In the genomic region with DNA sequence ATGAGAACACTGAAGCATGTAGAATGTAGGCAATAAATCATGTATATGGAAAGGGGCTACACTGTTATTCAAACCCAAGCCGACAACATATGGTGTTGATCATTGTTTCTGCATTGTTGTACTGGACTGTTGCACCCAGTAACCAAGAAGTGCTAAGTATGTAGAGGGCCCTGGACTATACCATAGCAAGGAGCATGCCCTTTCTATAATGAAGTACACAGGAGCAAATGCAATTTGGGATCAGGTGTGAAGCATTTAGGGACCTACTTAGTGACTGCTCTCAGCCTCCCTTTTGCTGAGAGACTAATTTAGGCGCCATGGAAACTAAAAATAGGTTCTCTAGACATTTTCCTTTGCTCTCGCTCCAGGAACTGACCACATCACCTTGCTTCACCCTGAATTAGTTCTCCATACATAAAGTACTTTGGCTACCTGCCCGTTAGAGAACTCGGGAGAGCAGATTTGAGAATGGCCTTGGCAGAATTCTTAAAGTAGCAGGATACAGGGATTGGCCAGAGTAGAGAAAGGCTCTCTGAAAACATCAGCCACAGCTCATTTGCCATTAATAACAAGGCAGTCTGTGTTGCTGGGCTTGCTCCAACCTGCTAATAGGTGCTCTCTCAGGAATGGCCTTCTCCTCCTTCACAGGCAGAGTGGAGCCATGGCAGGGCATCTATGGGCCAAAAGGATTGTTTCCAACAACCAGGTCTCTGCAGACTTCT, we compare ENCODE assay signal across 23 mouse cellular contexts. TPM values are rescaled to one million over a fixed set of nuclear protein-coding genes. Genes with fewer than 3 reads are reported as not detected.
DNase-seq lines count a peak whose midpoint lies in the region; ATAC-seq and TF ChIP-seq lines count a peak whose summit lies in the region.
"Had no signal": no experiment of that assay in that cellular context is flagged by ENCODE, and none has a peak within 500 bp of the region (broad histone marks: within the 10 kb centered on the region; RNA-seq: fewer than 3 reads in every experiment).

No protein-coding gene starts in this region.

- H3K27ac ChIP-seq in forebrain, embryonic 14.5 days (ENCODE audit: low read depth, low read length), result no peak overlapping the region
- no peak overlapping the region for H3K27ac ChIP-seq in forebrain, postnatal 0 days (ENCODE audit: low read depth, low read length)
- H3K27ac ChIP-seq in hindbrain, embryonic 12.5 days, result no peak overlapping the region
- no peak overlapping the region for H3K27ac ChIP-seq in hindbrain, embryonic 10.5 days
- H3K27ac ChIP-seq in lung, embryonic 14.5 days (ENCODE audit: low read depth), result no peak overlapping the region
- no peak overlapping the region for H3K27ac ChIP-seq in hindbrain, postnatal 0 days
- H3K27ac ChIP-seq: embryonic facial prominence, embryonic 12.5 days; heart, embryonic 13.5 days; limb, embryonic 13.5 days had no signal

- 71% methylated on average over 5 of the region's 5 CpGs for WGBS in forebrain, embryonic 14.5 days
- 60% methylated on average over 5 of the region's 5 CpGs for WGBS in forebrain, postnatal 0 days
- WGBS in hindbrain, embryonic 12.5 days, result 82% methylated on average over 5 of the region's 5 CpGs
- 89% methylated on average over 5 of the region's 5 CpGs for WGBS in hindbrain, embryonic 10.5 days
- 71% methylated on average over 5 of the region's 5 CpGs for WGBS in lung, embryonic 14.5 days
- WGBS in lung, adult 2 months, result 71% methylated on average over 5 of the region's 5 CpGs
- WGBS in hindbrain, postnatal 0 days, result 65% methylated on average over 5 of the region's 5 CpGs

- DNase-seq in forebrain, embryonic 14.5 days (ENCODE audit: low spot score), result peak; percentile 52
- DNase-seq in forebrain, postnatal 0 days, result no peak
- DNase-seq in hindbrain, embryonic 10.5 days (ENCODE audit: low spot score), result no peak
- peak; percentile 3 for DNase-seq in lung, embryonic 14.5 days
- DNase-seq in lung, adult 2 months, result no peak
- peak; percentile 11 for DNase-seq in hindbrain, postnatal 0 days (ENCODE audit: low spot score)
- DNase-seq in adrenal gland, postnatal 4 days (ENCODE audit: low spot score in 2 of 2), result no peak
- DNase-seq: adrenal gland, postnatal 25 days; B cell, adult 2 months; cerebellum, adult 8-10 months; kidney, adult 18-20 months; lung, postnatal 14 days; midbrain, embryonic 14.5 days; right cerebral cortex, postnatal 14 days; spleen, adult 18-20 months; thymus, postnatal 25 days had no signal

- TF ChIP-seq CTCF in forebrain, postnatal 0 days (IDR thresholded peaks at IDR 0.05; ENCODE audit: low read depth), result no peak
- TF ChIP-seq CTCF in lung, embryonic 14.5 days (IDR thresholded peaks at IDR 0.05; ENCODE audit: low read depth), result no peak
- TF ChIP-seq CTCF in lung, adult 2 months (IDR thresholded peaks at IDR 0.05; ENCODE audit: insufficient read depth, low read length), result no peak
- no peak for TF ChIP-seq CTCF in hindbrain, postnatal 0 days (IDR thresholded peaks at IDR 0.05; ENCODE audit: low read depth)

- no peaks in the 10 kb centered on the region for H3K36me3 ChIP-seq in forebrain, embryonic 14.5 days (ENCODE audit: control insufficient read depth, insufficient read depth, low read length)
- no peaks in the 10 kb centered on the region for H3K36me3 ChIP-seq in forebrain, postnatal 0 days (ENCODE audit: insufficient read depth)
- no peaks in the 10 kb centered on the region for H3K36me3 ChIP-seq in hindbrain, embryonic 12.5 days
- no peaks in the 10 kb centered on the region for H3K36me3 ChIP-seq in hindbrain, embryonic 10.5 days
- no peaks in the 10 kb centered on the region for H3K36me3 ChIP-seq in lung, embryonic 14.5 days (ENCODE audit: insufficient read depth)
- no peaks in the 10 kb centered on the region for H3K36me3 ChIP-seq in hindbrain, postnatal 0 days (ENCODE audit: insufficient read depth, low read length)
- H3K36me3 ChIP-seq: embryonic facial prominence, embryonic 12.5 days; heart, embryonic 13.5 days; limb, embryonic 13.5 days had no signal

- TF ChIP-seq POLR2A in lung, adult 2 months (IDR thresholded peaks at IDR 0.05; ENCODE audit: borderline replicate concordance, extremely low read depth, low read depth, low read length), result no peak

- no peaks in the 10 kb centered on the region for H3K27me3 ChIP-seq in forebrain, embryonic 14.5 days (replicated peaks; ENCODE audit: control insufficient read depth, insufficient read depth, low read length)
- no peaks in the 10 kb centered on the region for H3K27me3 ChIP-seq in forebrain, postnatal 0 days (ENCODE audit: insufficient read depth, low read length)
- no peaks in the 10 kb centered on the region for H3K27me3 ChIP-seq in hindbrain, embryonic 12.5 days
- H3K27me3 ChIP-seq in hindbrain, embryonic 10.5 days (ENCODE audit: insufficient read depth, poor library complexity, severe bottlenecking), result no peaks in the 10 kb centered on the region
- H3K27me3 ChIP-seq in lung, embryonic 14.5 days (ENCODE audit: insufficient read depth, low read length), result no peaks in the 10 kb centered on the region
- H3K27me3 ChIP-seq in hindbrain, postnatal 0 days (ENCODE audit: insufficient read depth, low read length), result no peaks in the 10 kb centered on the region
- H3K27me3 ChIP-seq: embryonic facial prominence, embryonic 12.5 days; heart, embryonic 13.5 days; limb, embryonic 13.5 days had no signal

- H3K4me2 ChIP-seq in forebrain, embryonic 14.5 days (ENCODE audit: low read length), result no peak overlapping the region
- no peak overlapping the region for H3K4me2 ChIP-seq in forebrain, postnatal 0 days (ENCODE audit: low read depth)
- no peak overlapping the region for H3K4me2 ChIP-seq in hindbrain, embryonic 12.5 days (replicated peaks)
- H3K4me2 ChIP-seq in lung, embryonic 14.5 days, result no peak overlapping the region
- no peak overlapping the region for H3K4me2 ChIP-seq in hindbrain, postnatal 0 days (ENCODE audit: low read depth, low read length)
- H3K4me2 ChIP-seq: embryonic facial prominence, embryonic 12.5 days; heart, embryonic 13.5 days; limb, embryonic 13.5 days had no signal

- no peak overlapping the region for H3K9ac ChIP-seq in forebrain, embryonic 14.5 days (ENCODE audit: low read length)
- H3K9ac ChIP-seq in forebrain, postnatal 0 days, result no peak overlapping the region
- no peak overlapping the region for H3K9ac ChIP-seq in hindbrain, embryonic 12.5 days
- H3K9ac ChIP-seq in lung, embryonic 14.5 days, result no peak overlapping the region
- no peak overlapping the region for H3K9ac ChIP-seq in hindbrain, postnatal 0 days (replicated peaks; ENCODE audit: low read length)
- H3K9ac ChIP-seq: embryonic facial prominence, embryonic 12.5 days; heart, embryonic 13.5 days; limb, embryonic 13.5 days had no signal

- no peaks in the 10 kb centered on the region for H3K4me1 ChIP-seq in forebrain, embryonic 14.5 days (ENCODE audit: control insufficient read depth, insufficient read depth, low read length)
- H3K4me1 ChIP-seq in forebrain, postnatal 0 days (ENCODE audit: insufficient read depth), result no peaks in the 10 kb centered on the region
- no peaks in the 10 kb centered on the region for H3K4me1 ChIP-seq in hindbrain, embryonic 12.5 days
- H3K4me1 ChIP-seq in hindbrain, embryonic 10.5 days (replicated peaks), result no peaks in the 10 kb centered on the region
- H3K4me1 ChIP-seq in lung, embryonic 14.5 days (ENCODE audit: insufficient read depth), result no peaks in the 10 kb centered on the region
- no peaks in the 10 kb centered on the region for H3K4me1 ChIP-seq in lung, adult 2 months (ENCODE audit: control insufficient read depth, insufficient read depth, low read length)
- no peaks in the 10 kb centered on the region for H3K4me1 ChIP-seq in hindbrain, postnatal 0 days (ENCODE audit: insufficient read depth, low read length)
- H3K4me1 ChIP-seq: embryonic facial prominence, embryonic 12.5 days; heart, embryonic 13.5 days; limb, embryonic 13.5 days had no signal

- peak; percentile 54; the same call in 1 of the 2 replicates for ATAC-seq in forebrain, embryonic 14.5 days
- ATAC-seq in forebrain, postnatal 0 days, result no peak
- peak; percentile 38; the same call in 1 of the 2 replicates for ATAC-seq in hindbrain, embryonic 12.5 days (ENCODE audit: low FRiP score)
- ATAC-seq in lung, embryonic 14.5 days (ENCODE audit: insufficient read depth), result no peak
- no peak for ATAC-seq in hindbrain, postnatal 0 days

- H3K4me3 ChIP-seq in forebrain, embryonic 14.5 days (ENCODE audit: low read depth, low read length), result no peak overlapping the region
- H3K4me3 ChIP-seq in forebrain, postnatal 0 days (ENCODE audit: low read depth, low read length), result no peak overlapping the region
- no peak overlapping the region for H3K4me3 ChIP-seq in hindbrain, embryonic 12.5 days
- no peak overlapping the region for H3K4me3 ChIP-seq in hindbrain, embryonic 10.5 days
- no peak overlapping the region for H3K4me3 ChIP-seq in lung, embryonic 14.5 days (ENCODE audit: low read depth, low read length)
- no peak overlapping the region for H3K4me3 ChIP-seq in lung, adult 2 months (replicated peaks; ENCODE audit: extremely low read depth, low read depth, low read length)
- H3K4me3 ChIP-seq in hindbrain, postnatal 0 days (ENCODE audit: low read length), result no peak overlapping the region
- H3K4me3 ChIP-seq: embryonic facial prominence, embryonic 12.5 days; heart, embryonic 13.5 days; limb, embryonic 13.5 days; myocyte had no signal

- H3K9me3 ChIP-seq in forebrain, embryonic 14.5 days (replicated peaks; ENCODE audit: control insufficient read depth, low read length), result no peaks in the 10 kb centered on the region
- H3K9me3 ChIP-seq in forebrain, postnatal 0 days (ENCODE audit: low read length), result no peaks in the 10 kb centered on the region
- no peaks in the 10 kb centered on the region for H3K9me3 ChIP-seq in hindbrain, embryonic 12.5 days (replicated peaks)
- H3K9me3 ChIP-seq in hindbrain, embryonic 10.5 days, result no peaks in the 10 kb centered on the region
- H3K9me3 ChIP-seq in lung, embryonic 14.5 days (ENCODE audit: low read depth, low read length), result no peaks in the 10 kb centered on the region
- no peaks in the 10 kb centered on the region for H3K9me3 ChIP-seq in hindbrain, postnatal 0 days (ENCODE audit: low read length)
- H3K9me3 ChIP-seq: embryonic facial prominence, embryonic 12.5 days; heart, embryonic 13.5 days; limb, embryonic 13.5 days had no signal

RNA-seq across cellular contexts. Expression of a gene that starts 26.1 kb away (rescaled TPM):
- 0.29 and 0.45 TPM in 2 replicates for polyA plus RNA-seq in forebrain, embryonic 14.5 days (2014; fragmentation: Nextera tagmentation; extraction: Ambion mirVana)
- 10.6 and 14.8 TPM in 2 replicates for total RNA-seq in forebrain, postnatal 0 days (2014; rRNA removed)
- polyA plus RNA-seq in forebrain, postnatal 0 days (2015; fragmentation: Nextera tagmentation; extraction: Ambion mirVana), result 0.57 and 1.3 TPM in 2 replicates
- 0.52 and 0.61 TPM in 2 replicates for polyA plus RNA-seq in hindbrain, embryonic 12.5 days (2016; fragmentation: Nextera tagmentation; extraction: Ambion mirVana)
- polyA plus RNA-seq in hindbrain, embryonic 10.5 days (2016; fragmentation: Nextera tagmentation; extraction: Ambion mirVana), result 0.05 and 0.07 TPM in 2 replicates
- not detected in 2 replicates for polyA plus RNA-seq in lung, embryonic 14.5 days (2014; fragmentation: Nextera tagmentation; extraction: Ambion mirVana)
- not detected in 2 replicates for polyA plus RNA-seq in lung, adult 2 months (2012; rRNA removed)
- total RNA-seq in hindbrain, postnatal 0 days (2014; rRNA removed), result 16.2 and 17.2 TPM in 2 replicates
- polyA plus RNA-seq in hindbrain, postnatal 0 days (2015; fragmentation: Nextera tagmentation; extraction: Ambion mirVana), result 2.6 and 2.8 TPM in 2 replicates
- total RNA-seq in adrenal gland, postnatal 4 days (2021), result 1 to 10 TPM; 7.9 to 8.3 TPM
- total RNA-seq: megakaryocyte, adult 5-6 weeks had no signal
- polyA plus RNA-seq: liver, embryonic 16.5 days had no signal

Comparison
In these comparisons a context has a peak if more than half of its experiments do, and no peak if none do; other contexts are left out.
1. ATAC-seq: peak in forebrain, embryonic 14.5 days (single experiment) and hindbrain, embryonic 12.5 days (single experiment); none in forebrain, postnatal 0 days (single experiment), lung, embryonic 14.5 days (single experiment) and hindbrain, postnatal 0 days (single experiment).
2. DNase-seq: peak in forebrain, embryonic 14.5 days (single experiment), lung, embryonic 14.5 days (single experiment) and hindbrain, postnatal 0 days (single experiment); none in forebrain, postnatal 0 days (single experiment), hindbrain, embryonic 10.5 days (single experiment), lung, adult 2 months (single experiment) and adrenal gland, postnatal 4 days (0 of 2).